Mouse (Mus musculus): ENCODE results near the gene Tnfrsf17.
"Not testable (repeated sequence)": the region's sequence is repeated elsewhere in the genome, so short reads cannot be mapped to it uniquely, and the experiment has no call there.

Tnfrsf17 gene

DNA sequence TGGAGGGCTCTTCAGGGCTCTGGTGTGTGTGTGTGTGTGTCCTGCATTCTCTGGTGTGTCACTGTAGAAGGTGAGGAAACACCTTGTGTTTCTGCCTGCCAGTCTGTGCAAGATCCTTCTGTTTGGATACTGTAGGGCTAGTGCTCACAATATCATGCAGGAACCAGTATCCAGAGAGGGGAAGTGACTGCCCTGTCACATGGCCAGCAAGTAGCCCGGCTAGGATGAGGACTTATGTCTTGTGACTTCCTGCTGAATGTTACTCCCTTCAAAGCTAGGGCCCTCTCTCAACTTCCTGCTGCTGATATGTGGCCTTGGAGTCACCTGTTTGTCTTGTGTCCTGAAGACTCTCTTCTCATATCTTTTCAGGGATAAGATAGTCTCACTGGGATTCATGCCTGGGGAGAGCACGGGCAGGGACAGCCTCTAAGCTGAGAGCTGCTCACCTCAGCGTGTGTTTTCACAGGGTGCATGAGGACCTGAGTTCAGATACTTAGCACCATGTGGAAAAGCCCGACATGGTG, 29.7 kb downstream of the Tnfrsf17 start:
- DNase-seq (ENCODE audit: low spot score) = peak; percentile 14

GRCm38 (mm10) chr16:11351903-11352302, 38.3 kb downstream of the Tnfrsf17 start:
- no peak for DNase-seq (ENCODE audit: low spot score)

DNA sequence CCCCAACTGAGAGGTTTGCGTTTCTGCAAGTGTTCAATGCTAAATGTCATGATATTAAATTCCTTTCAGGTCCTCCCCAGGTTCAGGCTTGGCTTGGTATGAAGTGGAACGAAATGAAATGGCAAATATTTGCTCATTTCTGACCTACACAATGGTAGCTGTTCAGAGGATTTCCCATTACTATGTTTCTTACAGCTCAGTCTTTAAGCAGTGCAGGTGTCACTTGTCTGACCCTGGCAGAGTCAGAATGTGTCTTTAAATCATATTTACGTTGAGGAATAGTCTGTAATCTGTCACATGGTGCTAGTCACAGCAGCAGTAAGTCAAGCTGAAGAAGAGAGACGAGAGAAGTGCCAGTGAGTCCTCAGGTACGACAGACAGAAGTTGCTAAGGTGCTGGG, 45.6 kb downstream of the Tnfrsf17 start:
- no peak for DNase-seq (ENCODE audit: low spot score)

- no peak for DNase-seq (ENCODE audit: low spot score)
Measured at GRCm38 (mm10) chr16:11359919-11360318, 46.3 kb downstream of the Tnfrsf17 start.

DNA sequence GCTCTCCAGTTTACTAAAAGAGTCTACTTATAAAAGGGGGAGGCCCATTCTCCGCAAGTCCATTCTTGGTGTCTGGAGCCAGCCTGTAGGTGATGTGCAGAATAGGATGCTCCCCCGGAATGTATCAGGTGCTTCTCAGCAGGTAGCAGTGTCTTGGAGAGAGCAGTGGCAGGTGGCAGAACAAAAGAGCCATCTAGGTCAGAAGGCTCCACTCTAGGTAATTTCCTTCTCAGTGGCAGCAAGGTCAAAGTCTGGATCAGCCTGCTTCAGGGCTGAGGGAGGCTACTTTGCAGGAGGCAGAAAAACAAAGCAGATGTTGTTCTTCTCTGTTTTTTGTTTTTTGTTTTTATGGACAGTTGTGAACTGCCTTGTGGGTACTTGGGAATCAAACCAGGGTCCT, 47.0 kb downstream of the Tnfrsf17 start:
- not testable (repeated sequence) for DNase-seq (ENCODE audit: low spot score)

DNA sequence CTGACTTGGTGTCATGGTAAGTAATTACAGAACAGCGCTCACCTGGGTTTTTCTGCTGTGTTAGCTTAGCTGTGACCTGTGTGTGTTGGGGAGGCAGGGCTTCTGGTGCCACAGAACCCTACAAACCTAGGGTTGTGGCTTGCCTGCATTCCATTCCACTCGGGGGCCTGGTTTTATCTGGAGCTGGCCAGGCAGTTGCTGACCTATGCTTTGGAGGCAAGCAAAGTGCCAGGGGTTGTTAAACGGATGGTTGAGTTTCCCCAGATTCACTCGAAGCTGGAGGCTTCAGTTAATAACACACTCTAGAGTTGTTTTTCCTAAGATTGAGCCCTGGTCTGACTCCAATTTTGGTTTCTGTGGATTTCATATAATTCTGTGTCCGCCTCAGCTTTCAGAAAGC, 52.0 kb downstream of the Tnfrsf17 start:
- no peak for DNase-seq (ENCODE audit: low spot score)

DNA sequence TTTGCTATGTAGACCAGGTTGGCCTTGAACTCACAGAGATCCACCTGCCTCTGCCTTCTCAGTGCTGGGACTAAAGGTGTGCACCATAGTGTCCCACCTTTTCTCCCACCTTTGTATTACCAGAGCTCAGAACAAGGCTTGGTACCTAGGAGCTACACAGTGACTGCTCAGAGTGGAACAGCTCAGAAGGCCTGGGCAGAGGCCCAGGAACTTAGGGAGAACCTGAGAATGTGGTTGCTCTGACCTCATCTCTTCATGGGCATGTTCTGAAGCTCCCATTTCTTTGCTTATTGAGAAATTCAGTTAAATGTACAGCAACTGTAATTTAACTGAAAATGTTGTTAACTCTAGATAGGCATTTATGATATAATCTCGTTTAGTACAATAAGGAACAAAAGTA, 53.2 kb downstream of the Tnfrsf17 start:
- no peak for DNase-seq (ENCODE audit: low spot score)

DNA sequence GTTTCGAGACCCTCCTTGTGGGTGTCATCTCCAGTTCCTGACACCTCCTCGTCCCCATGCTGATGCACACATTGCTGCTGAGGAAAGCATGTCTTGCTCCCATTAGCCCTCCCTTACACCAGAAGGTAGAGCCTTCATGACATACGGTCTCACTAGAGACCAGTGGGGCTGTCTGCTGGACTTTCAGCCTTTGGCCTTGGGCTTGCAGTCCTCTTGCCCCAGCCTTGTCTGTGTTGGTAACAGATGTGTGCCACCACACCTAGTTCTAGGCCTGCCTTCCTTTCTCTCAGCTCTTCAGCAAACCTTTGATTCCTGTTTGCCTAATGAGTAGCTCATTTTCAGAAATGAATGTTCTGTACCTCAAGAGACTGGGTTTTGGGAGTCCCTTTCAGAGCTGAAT, 54.8 kb downstream of the Tnfrsf17 start:
- no peak for DNase-seq (ENCODE audit: low spot score)

DNA sequence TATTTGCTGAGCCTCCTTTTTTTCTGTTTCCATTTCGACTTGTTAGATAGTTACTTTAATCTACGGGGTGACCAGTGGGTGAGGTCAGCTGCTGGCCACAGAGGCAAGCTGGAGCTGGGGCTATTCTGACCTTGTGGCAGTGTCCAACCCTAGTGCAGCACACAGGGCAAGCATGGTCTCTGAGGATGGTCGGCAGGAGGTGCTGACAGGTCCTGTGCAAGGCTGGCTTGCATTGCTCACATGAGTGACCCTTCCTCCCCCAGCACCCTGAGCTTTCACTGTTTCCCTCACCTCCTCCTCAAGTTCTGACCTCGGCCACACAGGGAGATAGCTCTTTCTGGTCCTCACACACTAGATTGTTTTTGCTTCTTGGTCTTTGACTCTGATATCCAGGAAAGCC, 55.5 kb downstream of the Tnfrsf17 start:
- no peak for DNase-seq (ENCODE audit: low spot score)

DNA sequence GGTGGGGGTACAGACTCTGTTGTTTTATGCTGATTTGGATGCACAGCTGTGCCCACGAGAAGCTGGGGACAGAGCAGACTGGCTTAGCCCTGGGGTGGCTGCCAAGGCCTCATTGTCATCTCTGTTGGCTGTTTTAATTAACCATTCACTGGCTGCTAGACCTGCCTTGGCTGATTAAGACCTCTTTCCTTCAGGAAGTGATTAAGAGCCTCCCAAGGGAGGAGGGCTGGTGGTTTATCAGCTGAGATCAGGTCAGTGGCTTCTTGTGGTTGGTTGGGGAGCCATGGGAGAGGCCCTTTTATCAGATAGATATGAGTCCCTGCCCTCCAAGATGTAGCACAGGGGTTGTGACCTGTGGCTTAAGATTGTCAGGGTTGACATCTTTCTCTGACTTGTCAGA, 56.0 kb downstream of the Tnfrsf17 start:
- peak; percentile 22 for DNase-seq (ENCODE audit: low spot score)
